38 mouse cellular contexts compared by ENCODE assay signal in the genomic region with DNA sequence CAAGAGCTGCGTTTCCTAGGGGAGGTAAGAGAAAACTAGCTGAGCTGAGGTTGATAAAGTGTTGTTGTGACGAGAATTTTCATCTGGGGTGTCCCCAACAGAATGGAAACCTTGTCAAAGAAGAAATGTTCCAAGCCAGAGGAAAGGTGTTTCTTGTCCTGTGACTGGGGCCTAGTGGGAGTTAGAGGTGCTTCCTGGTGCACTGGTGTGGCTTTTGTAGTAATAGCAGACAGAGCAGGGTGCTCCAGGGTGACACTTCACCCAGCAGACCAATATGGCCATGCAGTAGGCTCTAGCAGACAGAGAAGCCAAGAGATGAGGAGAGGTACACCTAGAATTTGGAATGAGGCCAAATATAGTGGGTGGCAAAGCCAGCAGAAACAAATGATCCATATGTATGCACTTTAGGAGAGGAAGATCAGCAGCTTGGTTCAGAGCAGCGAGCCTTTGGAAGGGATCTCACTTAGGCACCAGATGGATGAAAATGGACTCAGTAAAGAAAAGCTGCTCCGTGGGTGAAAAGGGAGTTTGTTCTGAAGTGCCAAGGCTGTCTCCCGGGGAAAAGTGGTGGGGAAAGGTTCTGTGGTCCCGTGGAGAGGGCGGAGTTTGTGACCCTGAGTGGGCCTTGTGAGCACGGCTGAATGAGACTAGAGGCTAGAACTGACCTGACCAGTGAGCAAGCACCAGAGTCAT. TPM values are rescaled to one million over a fixed set of nuclear protein-coding genes. Genes with fewer than 3 reads are reported as not detected.
"Had no signal": no experiment of that assay in that cellular context is flagged by ENCODE, and none has a peak within 500 bp of the region (broad histone marks: within the 10 kb centered on the region; RNA-seq: fewer than 3 reads in every experiment).

No protein-coding gene starts in this region.

- H3K27ac ChIP-seq: heart, embryonic 13.5 days; heart, embryonic 15.5 days; hindbrain, embryonic 10.5 days; hindbrain, embryonic 12.5 days; hindbrain, embryonic 13.5 days; hindbrain, embryonic 14.5 days; hindbrain, embryonic 15.5 days; hindbrain, postnatal 0 days; intestine, embryonic 15.5 days; kidney, embryonic 15.5 days; kidney, postnatal 0 days; layer of hippocampus, adult 2 months; left cerebral cortex, adult 2 months had no signal

- H3K9me3 ChIP-seq: heart, embryonic 12.5 days; heart, embryonic 13.5 days; heart, embryonic 15.5 days; hindbrain, embryonic 10.5 days; hindbrain, embryonic 12.5 days; hindbrain, embryonic 13.5 days; hindbrain, embryonic 15.5 days; intestine, embryonic 15.5 days; kidney, embryonic 15.5 days had no signal

- DNase-seq: heart, postnatal 10 days; heart, postnatal 14 days; heart, postnatal 36 days; heart, postnatal 4 days; kidney, adult 11 months; kidney, adult 18-20 months; kidney, adult 2 months; kidney, adult 8-10 months; kidney, adult 9 months; kidney, postnatal 10 days; kidney, postnatal 14 days; kidney, postnatal 25 days; kidney, postnatal 36 days; kidney, postnatal 4 days; layer of hippocampus, adult 9-11 months; layer of hippocampus, postnatal 36 days had no signal

- H3K4me2 ChIP-seq: heart, embryonic 11.5 days; heart, embryonic 12.5 days; heart, embryonic 13.5 days; heart, embryonic 15.5 days; hindbrain, embryonic 12.5 days; hindbrain, embryonic 13.5 days; hindbrain, embryonic 14.5 days; hindbrain, embryonic 15.5 days; intestine, embryonic 15.5 days; kidney, embryonic 15.5 days had no signal

- H3K27me3 ChIP-seq: heart, embryonic 12.5 days; heart, embryonic 13.5 days; heart, embryonic 15.5 days; hindbrain, embryonic 12.5 days; hindbrain, embryonic 13.5 days; hindbrain, embryonic 15.5 days; intestine, embryonic 15.5 days; kidney, embryonic 15.5 days had no signal

- ATAC-seq: hindbrain, embryonic 16.5 days; hindbrain, postnatal 0 days; inflammation-experienced regulatory T-cells, adult 6 months; intestine, embryonic 15.5 days; intestine, embryonic 16.5 days; intestine, postnatal 0 days had no signal

- H3K4me3 ChIP-seq: heart, embryonic 12.5 days; heart, embryonic 13.5 days; heart, embryonic 15.5 days; hindbrain, embryonic 10.5 days; hindbrain, embryonic 12.5 days; hindbrain, embryonic 13.5 days; hindbrain, embryonic 15.5 days; intestine, embryonic 15.5 days; kidney, embryonic 15.5 days; layer of hippocampus, adult 2 months; left cerebral cortex, adult 2 months had no signal

- H3K4me1 ChIP-seq: hindbrain, embryonic 10.5 days; hindbrain, embryonic 12.5 days; hindbrain, embryonic 13.5 days; hindbrain, embryonic 15.5 days; intestine, embryonic 15.5 days; kidney, embryonic 15.5 days had no signal

- H3K9ac ChIP-seq: heart, embryonic 12.5 days; heart, embryonic 13.5 days; heart, embryonic 15.5 days; hindbrain, embryonic 12.5 days; hindbrain, embryonic 13.5 days; hindbrain, embryonic 14.5 days; hindbrain, embryonic 15.5 days; intestine, embryonic 15.5 days; kidney, embryonic 15.5 days had no signal

RNA-seq across cellular contexts. Expression of a gene that starts 55.0 kb away (rescaled TPM):
- total RNA-seq: hematopoietic stem cell, adult 5-6 weeks; hindbrain, postnatal 0 days; layer of hippocampus, adult 2 months; layer of hippocampus, postnatal 10 days; layer of hippocampus, postnatal 25 days; layer of hippocampus, postnatal 36 days; left cerebral cortex, adult 2 months had no signal
- polyA plus RNA-seq: hindbrain, embryonic 10.5 days; hindbrain, embryonic 14.5 days; hindbrain, embryonic 15.5 days; hindbrain, postnatal 0 days; inflammation-experienced regulatory T-cells, adult 6 months had no signal
